Mouse (Mus musculus): ENCODE measurements at regions not wholly inside any gene's neighbourhood (a gene's known extent, or its start where the extent isn't known, plus 50 kb on each side); places are given as distances from the start of the nearest gene placed in this dataset.

- no peak for DNase-seq (ENCODE audit: low spot score in 2 of 2)
Observed at GRCm38 (mm10) chr1:77933095-77933766, 263.7 kb downstream of the Pax3 start.

- no peak for DNase-seq (ENCODE audit: low spot score in 2 of 2)
Observed at GRCm38 (mm10) chr1:77932226-77932625, 264.7 kb downstream of the Pax3 start.

GRCm38 (mm10) chr1:77930661-77931060 lies 266.3 kb downstream of the Pax3 start:
- DNase-seq (ENCODE audit: low spot score in 2 of 2), result no peak

GRCm38 (mm10) chr1:77929552-77929951 lies 267.4 kb downstream of the Pax3 start:
- DNase-seq (ENCODE audit: low spot score in 2 of 2), result no peak

GRCm38 (mm10) chr1:77926146-77926545 lies 270.8 kb downstream of the Pax3 start:
- DNase-seq (ENCODE audit: low spot score in 2 of 2), result no peak

GRCm38 (mm10) chr1:77896226-77896625 lies 300.7 kb downstream of the Pax3 start:
- DNase-seq (ENCODE audit: low spot score in 2 of 2), result no peak

- no peak for DNase-seq (ENCODE audit: low spot score in 2 of 2)
Observed at GRCm38 (mm10) chr1:77879026-77879425, 317.9 kb downstream of the Pax3 start.

GRCm38 (mm10) chr1:77870125-77870524 lies 326.8 kb downstream of the Pax3 start:
- DNase-seq (ENCODE audit: low spot score in 2 of 2), result no peak

GRCm38 (mm10) chr1:77869174-77869573 lies 327.8 kb downstream of the Pax3 start:
- DNase-seq (ENCODE audit: low spot score in 2 of 2), result no peak

- DNase-seq (ENCODE audit: low spot score in 2 of 2), result no peak
Observed at GRCm38 (mm10) chr1:77859931-77860330, 337.0 kb downstream of the Pax3 start.

GRCm38 (mm10) chr1:77854366-77854765 lies 339.5 kb upstream of the Epha4 start:
- DNase-seq (ENCODE audit: low spot score in 2 of 2), result no peak

- no peak for DNase-seq (ENCODE audit: low spot score in 2 of 2)
Observed at GRCm38 (mm10) chr1:77847766-77848615, 333.1 kb upstream of the Epha4 start.

GRCm38 (mm10) chr1:77846039-77846727 lies 331.3 kb upstream of the Epha4 start:
- DNase-seq (ENCODE audit: low spot score in 2 of 2), result no peak

GRCm38 (mm10) chr1:77840672-77841071 lies 325.8 kb upstream of the Epha4 start:
- no peak for DNase-seq (ENCODE audit: low spot score in 2 of 2)

GRCm38 (mm10) chr1:77832174-77832573 lies 317.3 kb upstream of the Epha4 start:
- no peak for DNase-seq (ENCODE audit: low spot score in 2 of 2)

- DNase-seq (ENCODE audit: low spot score in 2 of 2), result no peak
Observed at GRCm38 (mm10) chr1:77824716-77825387, 310.0 kb upstream of the Epha4 start.

GRCm38 (mm10) chr1:77823801-77824687 lies 309.2 kb upstream of the Epha4 start:
- DNase-seq (ENCODE audit: low spot score in 2 of 2), result no peak

GRCm38 (mm10) chr1:77820101-77820500 lies 305.2 kb upstream of the Epha4 start:
- no peak for DNase-seq (ENCODE audit: low spot score in 2 of 2)

- DNase-seq (ENCODE audit: low spot score in 2 of 2), result no peak
Observed at GRCm38 (mm10) chr1:77815451-77815850, 300.6 kb upstream of the Epha4 start.

- no peak for DNase-seq (ENCODE audit: low spot score in 2 of 2)
Observed at GRCm38 (mm10) chr1:77811573-77811972, 296.7 kb upstream of the Epha4 start.

GRCm38 (mm10) chr1:77790974-77791373 lies 276.1 kb upstream of the Epha4 start:
- no peak for DNase-seq (ENCODE audit: low spot score in 2 of 2)

Measured in spleen, postnatal 10 days (tissue).